Mouse (Mus musculus) hindbrain, embryonic 11.5 days (tissue): ENCODE results near the gene Celsr2. TPM values are rescaled to one million over a fixed set of nuclear protein-coding genes. Genes with fewer than 3 reads are reported as not detected.

Source experiments
- ATAC-seq: fragments of 200-750 bp; cut with Nextera tagmentation; 2 replicates; pipeline ENCODE4 v1.8.0; 2017; ENCODE audit warnings: mild to moderate bottlenecking, moderate TSS enrichment, moderate library complexity; ENCODE audit not compliant: low FRiP score
- DNase-seq: peaks from one replicate; pipeline ENCODE4 v3.0.0-alpha.2; 2015; ENCODE audit warnings: low spot score
- H3K27ac ChIP-seq: fragments of 300-500 bp; sonication (generic); 2 replicates; pipeline ENCODE4 v1.5.1; 2014; ENCODE audit warnings: mild to moderate bottlenecking, low read depth, low read length
- H3K27me3 ChIP-seq: fragments of 300-500 bp; sonication (generic); 2 replicates; pipeline ENCODE4 v1.6.1; 2014; ENCODE audit warnings: mild to moderate bottlenecking, low read length, moderate library complexity, mixed read lengths; ENCODE audit not compliant: control insufficient read depth, insufficient read depth
- H3K36me3 ChIP-seq: fragments of 300-500 bp; sonication (generic); 2 replicates; pipeline ENCODE4 v1.6.1; 2014; ENCODE audit warnings: mild to moderate bottlenecking, low read length, moderate library complexity, mixed read lengths; ENCODE audit not compliant: control insufficient read depth, insufficient read depth
- H3K4me1 ChIP-seq: fragments of 300-500 bp; sonication (generic); replicated peaks from 2 replicates; pipeline ENCODE4 v1.6.1; 2014; ENCODE audit warnings: low read length, mixed read lengths; ENCODE audit not compliant: control insufficient read depth, insufficient read depth
- H3K4me2 ChIP-seq: fragments of 300-500 bp; sonication (generic); replicated peaks from 2 replicates; pipeline ENCODE4 v1.6.1; 2014; ENCODE audit warnings: mild to moderate bottlenecking, low read depth, low read length
- H3K4me3 ChIP-seq: fragments of 300-500 bp; sonication (generic); 2 replicates; pipeline ENCODE4 v1.5.1; 2014; ENCODE audit warnings: low read depth, low read length
- H3K9ac ChIP-seq: fragments of 300-500 bp; sonication (generic); 2 replicates; pipeline ENCODE4 v1.6.1; 2014; ENCODE audit warnings: low read depth, low read length
- H3K9me3 ChIP-seq: fragments of 300-500 bp; sonication (generic); 2 replicates; pipeline ENCODE4 v1.6.1; 2016; ENCODE audit warnings: low read length; ENCODE audit not compliant: control insufficient read depth
- WGBS: fragments of 180-500 bp; shearing (Covaris S2); extraction: QIAGEN DNeasy Blood & Tissue Kit; methylation state at CpG from one replicate; pipeline ENCODE4 v1.1.7; 2014; 5-methylcytosine and 5-hydroxymethylcytosine counted together
- polyA plus RNA-seq: library from polyadenylated mRNA; unstranded; fragments of >200 nt; fragmentation: Nextera tagmentation; extraction: Ambion mirVana; gene quantifications from 2 replicates; pipeline ENCODE4 v1.2.1, GENCODE M21; 2014

Gene Celsr2
- polyA plus RNA-seq, 1 experiment from 2014 or later, result 101 TPM

- 46% methylated on average over 15 of the region's 15 CpGs for WGBS
- H3K36me3 ChIP-seq, result peaks cover 17% of the 10 kb centered on the region
Measured at GRCm38 (mm10) chr3:108392793-108393192, 22.6 kb downstream of the Celsr2 start.

GRCm38 (mm10) chr3:108392299-108392698 is 23.1 kb downstream of the Celsr2 start:
- no peak for ATAC-seq
- 15% methylated on average over 10 of the region's 10 CpGs for WGBS
- no peak overlapping the region for H3K9ac ChIP-seq
- peaks cover 2% of the 10 kb centered on the region; the same call in 1 of the 2 replicates for H3K4me1 ChIP-seq
- DNase-seq, result no peak
- no peak overlapping the region for H3K4me2 ChIP-seq
- H3K27ac ChIP-seq, result no peak overlapping the region
- H3K9me3 ChIP-seq, result no peaks in the 10 kb centered on the region
- peaks cover 17% of the 10 kb centered on the region for H3K36me3 ChIP-seq
- no peaks in the 10 kb centered on the region for H3K27me3 ChIP-seq
- no peak overlapping the region for H3K4me3 ChIP-seq

More at GRCm38 (mm10) chr3:108392793-108393192, 22.6 kb downstream of the Celsr2 start:
- H3K4me3 ChIP-seq, result no peak overlapping the region
- ATAC-seq (no peak), DNase-seq (no peak)
- H3K9me3 ChIP-seq, result no peaks in the 10 kb centered on the region
- H3K9ac ChIP-seq, result 0 out of 2 replicates have a peak overlapping the region, but pooled peaks have one; percentile 11
- no peak overlapping the region for H3K27ac ChIP-seq
- H3K4me2 ChIP-seq, result no peak overlapping the region
- H3K4me1 ChIP-seq, result peaks cover 2% of the 10 kb centered on the region; the same call in 1 of the 2 replicates
- H3K27me3 ChIP-seq, result no peaks in the 10 kb centered on the region

- no peak overlapping the region for H3K4me3 ChIP-seq
- peak; percentile 57 for ATAC-seq
- peak; percentile 99 for DNase-seq
- H3K4me1 ChIP-seq, result peaks cover 4% of the 10 kb centered on the region; the same call in 1 of the 2 replicates
- no peak overlapping the region for H3K9ac ChIP-seq
- peaks cover 4% of the 10 kb centered on the region; the same call in 1 of the 2 replicates for H3K36me3 ChIP-seq
- H3K27me3 ChIP-seq, result no peaks in the 10 kb centered on the region
- H3K4me2 ChIP-seq, result no peak overlapping the region
- no peaks in the 10 kb centered on the region for H3K9me3 ChIP-seq
- 1% methylated on average over 5 of the region's 5 CpGs for whole genome bisulfite sequencing
- H3K27ac ChIP-seq, result no peak overlapping the region
Measured at GRCm38 (mm10) chr3:108389111-108389545, 26.2 kb downstream of the Celsr2 start.

- ATAC-seq (no peak), DNase-seq (no peak)
- Histone ChIP-seq H3K9ac (no peak overlapping the region), H3K36me3 (no peaks in the 10 kb centered on the region), H3K4me1 (peaks cover 2% of the 10 kb centered on the region; the same call in 1 of the 2 replicates), H3K4me2 (no peak overlapping the region), H3K4me3 (no peak overlapping the region), H3K27ac (no peak overlapping the region), H3K9me3 (no peaks in the 10 kb centered on the region), H3K27me3 (no peaks in the 10 kb centered on the region)
- WGBS, result 95% methylated on average over 10 of the region's 10 CpGs
Measured at GRCm38 (mm10) chr3:108386186-108386585, 29.2 kb downstream of the Celsr2 start.

- H3K27me3 ChIP-seq, result no peaks in the 10 kb centered on the region
- peaks cover 2% of the 10 kb centered on the region; the same call in 1 of the 2 replicates for H3K4me1 ChIP-seq
- no peak overlapping the region for H3K27ac ChIP-seq
- 54% methylated on average over 2 of the region's 2 CpGs for WGBS
- H3K4me2 ChIP-seq, result peak overlapping the region; percentile 35
- no peaks in the 10 kb centered on the region for H3K36me3 ChIP-seq
- no peaks in the 10 kb centered on the region for H3K9me3 ChIP-seq
- no peak for ATAC-seq
- H3K4me3 ChIP-seq, result peak overlapping the region; percentile 49
- peak overlapping the region; percentile 5; the same call in 1 of the 2 replicates for H3K9ac ChIP-seq
- no peak for DNase-seq
Measured at GRCm38 (mm10) chr3:108384425-108384824, 30.9 kb downstream of the Celsr2 start.

GRCm38 (mm10) chr3:108383485-108384354 is 31.6 kb downstream of the Celsr2 start, which contains the start of gene Psrc1:
TSS of gene Psrc1 (plus strand) at chr3:108383839.
- H3K9ac ChIP-seq, result peak within 1 kb of the TSS; percentile 28
- DNase-seq (peak; percentile 96), ATAC-seq (peak; percentile 93)
- no peak within 1 kb of the TSS for H3K27ac ChIP-seq
- peak within 1 kb of the TSS; percentile 35 for H3K4me2 ChIP-seq
- no peaks in the 10 kb centered on the region for H3K27me3 ChIP-seq
- H3K36me3 ChIP-seq, result no peaks in the 10 kb centered on the region
- H3K4me1 ChIP-seq, result peaks cover 2% of the 10 kb centered on the region; the same call in 1 of the 2 replicates
- WGBS, result under 1% methylated on average over 44 of the region's 44 CpGs
- H3K9me3 ChIP-seq, result no peaks in the 10 kb centered on the region
- peak within 1 kb of the TSS; percentile 49 for H3K4me3 ChIP-seq

- ATAC-seq (no peak), DNase-seq (no peak)
- 75% methylated on average over 14 of the region's 14 CpGs for WGBS
- Histone ChIP-seq H3K27me3 (no peaks in the 10 kb centered on the region), H3K4me3 (no peak overlapping the region), H3K4me1 (peaks cover 2% of the 10 kb centered on the region; the same call in 1 of the 2 replicates), H3K36me3 (no peaks in the 10 kb centered on the region), H3K4me2 (no peak overlapping the region), H3K9me3 (no peaks in the 10 kb centered on the region), H3K27ac (no peak overlapping the region), H3K9ac (no peak overlapping the region)
Measured at GRCm38 (mm10) chr3:108381945-108382875, 33.1 kb downstream of the Celsr2 start.

GRCm38 (mm10) chr3:108380695-108381094 is 34.7 kb downstream of the Celsr2 start:
- H3K4me3 ChIP-seq, result no peak overlapping the region
- H3K9me3 ChIP-seq, result no peaks in the 10 kb centered on the region
- no peak overlapping the region for H3K27ac ChIP-seq
- ATAC-seq (no peak), DNase-seq (no peak)
- no peak overlapping the region for H3K4me2 ChIP-seq
- peaks cover 2% of the 10 kb centered on the region; the same call in 1 of the 2 replicates for H3K4me1 ChIP-seq
- no peaks in the 10 kb centered on the region for H3K27me3 ChIP-seq
- H3K9ac ChIP-seq, result no peak overlapping the region
- WGBS, result 79% methylated on average over 6 of the region's 6 CpGs
- no peaks in the 10 kb centered on the region for H3K36me3 ChIP-seq
